In the genomic region with DNA sequence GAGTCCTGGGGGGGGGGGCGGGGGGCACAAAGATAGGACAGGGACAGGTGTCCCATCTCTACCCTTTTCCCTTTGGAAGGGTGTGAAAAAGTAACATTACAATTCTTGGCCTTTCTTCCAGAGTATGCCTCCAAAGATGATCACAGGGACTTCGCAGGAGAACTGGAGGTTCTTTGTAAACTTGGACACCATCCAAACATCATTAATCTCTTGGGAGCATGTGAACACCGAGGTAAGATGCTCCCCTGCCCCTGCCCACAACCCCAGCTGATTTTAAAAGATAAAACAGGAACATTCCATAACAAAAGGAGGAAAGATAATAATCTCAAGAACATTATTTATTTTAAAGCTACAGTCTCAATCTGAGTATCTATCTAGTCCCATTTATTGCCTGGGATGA, we compare ENCODE assay signal across 18 mouse cellular contexts.
"Had no signal": no experiment of that assay in that cellular context is flagged by ENCODE, and none has a peak within 500 bp of the region (broad histone marks: within the 10 kb centered on the region; RNA-seq: fewer than 3 reads in every experiment).

No protein-coding gene starts in this region.

- H3K4me3 ChIP-seq: left cerebral cortex, adult 2 months; liver, embryonic 13.5 days; megakaryocyte, embryonic 14.5 days; midbrain, embryonic 12.5 days; midbrain, embryonic 15.5 days; neural tube, embryonic 12.5 days; neural tube, embryonic 15.5 days had no signal

- H3K4me2 ChIP-seq: liver, embryonic 13.5 days; midbrain, embryonic 12.5 days; midbrain, embryonic 15.5 days; neural tube, embryonic 12.5 days; neural tube, embryonic 15.5 days had no signal

- ATAC-seq: hindbrain, postnatal 0 days; inflammation-experienced regulatory T-cells, adult 6 months; intestine, embryonic 16.5 days; midbrain, embryonic 15.5 days had no signal

- H3K9me3 ChIP-seq: liver, embryonic 13.5 days; megakaryocyte, embryonic 14.5 days; midbrain, embryonic 12.5 days; midbrain, embryonic 15.5 days; neural tube, embryonic 12.5 days; neural tube, embryonic 15.5 days had no signal

- H3K4me1 ChIP-seq: liver, embryonic 13.5 days; megakaryocyte, embryonic 14.5 days; midbrain, embryonic 12.5 days; midbrain, embryonic 15.5 days; neural tube, embryonic 12.5 days; neural tube, embryonic 15.5 days had no signal

- H3K36me3 ChIP-seq: liver, embryonic 13.5 days; midbrain, embryonic 12.5 days; midbrain, embryonic 15.5 days; neural tube, embryonic 12.5 days; neural tube, embryonic 15.5 days had no signal

- H3K27ac ChIP-seq: hindbrain, postnatal 0 days; left cerebral cortex, adult 2 months; liver, embryonic 13.5 days; midbrain, embryonic 12.5 days; midbrain, embryonic 15.5 days; neural tube, embryonic 12.5 days; neural tube, embryonic 15.5 days; stomach, postnatal 0 days had no signal

- H3K9ac ChIP-seq: liver, embryonic 13.5 days; midbrain, embryonic 12.5 days; midbrain, embryonic 15.5 days; neural tube, embryonic 12.5 days; neural tube, embryonic 15.5 days had no signal

- DNase-seq: layer of hippocampus, postnatal 36 days; liver, embryonic 13.5 days; right cerebral cortex, adult 18-20 months; right cerebral cortex, postnatal 14 days; right cerebral cortex, postnatal 4 days; thymus, adult 2 months; thymus, postnatal 14 days; thymus, postnatal 4 days had no signal

- H3K27me3 ChIP-seq: liver, embryonic 13.5 days; megakaryocyte, embryonic 14.5 days; midbrain, embryonic 12.5 days; midbrain, embryonic 15.5 days; neural tube, embryonic 12.5 days; neural tube, embryonic 15.5 days had no signal
